Mouse (Mus musculus): ENCODE data around the gene Rftn1.

Rftn1 gene

GRCm38 (mm10) chr17:50062649-50063048, 127.8 kb downstream of the Rftn1 start:
- no peak for DNase-seq

GRCm38 (mm10) chr17:50061446-50061845, 129.0 kb downstream of the Rftn1 start:
- DNase-seq = no peak

GRCm38 (mm10) chr17:50060220-50060619, 130.3 kb downstream of the Rftn1 start:
- no peak for DNase-seq

- no peak for DNase-seq
These were observed 131.1 kb downstream of the Rftn1 start for GRCm38 (mm10) chr17:50059417-50059816.

- no peak for DNase-seq
These were observed 135.2 kb downstream of the Rftn1 start for GRCm38 (mm10) chr17:50055154-50055756.

GRCm38 (mm10) chr17:50054586-50054985, 135.9 kb downstream of the Rftn1 start:
- DNase-seq = no peak

- DNase-seq = no peak
These were observed 136.5 kb downstream of the Rftn1 start for GRCm38 (mm10) chr17:50053961-50054360.

GRCm38 (mm10) chr17:50052741-50053468, 137.6 kb downstream of the Rftn1 start:
- no peak for DNase-seq

GRCm38 (mm10) chr17:50050456-50050855, 140.0 kb downstream of the Rftn1 start:
- DNase-seq = no peak

- DNase-seq = no peak
These were observed 142.3 kb downstream of the Rftn1 start for GRCm38 (mm10) chr17:50048209-50048608.

GRCm38 (mm10) chr17:50047182-50047581, 143.3 kb downstream of the Rftn1 start:
- DNase-seq = no peak

- DNase-seq = no peak
These were observed 149.6 kb downstream of the Rftn1 start for GRCm38 (mm10) chr17:50040727-50041410.

- DNase-seq = no peak
These were observed 152.4 kb downstream of the Rftn1 start for GRCm38 (mm10) chr17:50037882-50038665.

- DNase-seq = no peak
These were observed 153.1 kb downstream of the Rftn1 start for GRCm38 (mm10) chr17:50037416-50037815.

- no peak for DNase-seq
These were observed 153.6 kb downstream of the Rftn1 start for GRCm38 (mm10) chr17:50036751-50037385.

GRCm38 (mm10) chr17:50033698-50034097, 156.8 kb downstream of the Rftn1 start:
- DNase-seq = no peak

GRCm38 (mm10) chr17:50031548-50032491, 158.7 kb downstream of the Rftn1 start:
- DNase-seq = no peak

GRCm38 (mm10) chr17:50025651-50026050, 164.8 kb downstream of the Rftn1 start:
- DNase-seq = no peak

GRCm38 (mm10) chr17:50025173-50025626, 165.3 kb downstream of the Rftn1 start:
- DNase-seq = peak; percentile 55 to 67

- no peak for DNase-seq
These were observed 169.1 kb downstream of the Rftn1 start for GRCm38 (mm10) chr17:50021400-50021799.
